Mouse (Mus musculus) limb, embryonic 12.5 days (tissue): Measurements from ENCODE around the gene Myl10. TPM values are rescaled to one million over a fixed set of nuclear protein-coding genes. Genes with fewer than 3 reads are reported as not detected.

Source experiments
- ATAC-seq: fragments of 200-750 bp; cut with Nextera tagmentation; 2 replicates; pipeline ENCODE4 v1.8.0; 2017; ENCODE audit warnings: low read depth, moderate TSS enrichment; ENCODE audit not compliant: insufficient number of reproducible peaks, insufficient read depth, low FRiP score, low TSS enrichment
- H3K27ac ChIP-seq: fragments of 300-500 bp; sonication (generic); 2 replicates; pipeline ENCODE4 v1.5.1; 2016; ENCODE audit warnings: mild to moderate bottlenecking, moderate library complexity
- H3K27me3 ChIP-seq: fragments of 300-500 bp; sonication (generic); 2 replicates; pipeline ENCODE4 v1.6.1; 2016; ENCODE audit warnings: mild to moderate bottlenecking, moderate library complexity
- H3K36me3 ChIP-seq: fragments of 300-500 bp; sonication (generic); 2 replicates; pipeline ENCODE4 v1.6.1; 2016; ENCODE audit warnings: mild to moderate bottlenecking, moderate library complexity
- H3K4me1 ChIP-seq: fragments of 300-500 bp; sonication (generic); replicated peaks from 2 replicates; pipeline ENCODE4 v1.6.1; 2016
- H3K4me2 ChIP-seq: fragments of 300-500 bp; sonication (generic); 2 replicates; pipeline ENCODE4 v1.6.1; 2016; ENCODE audit warnings: mild to moderate bottlenecking, moderate library complexity
- H3K4me3 ChIP-seq: fragments of 300-500 bp; sonication (generic); replicated peaks from 2 replicates; pipeline ENCODE4 v1.5.1; 2016; ENCODE audit warnings: mild to moderate bottlenecking
- H3K9ac ChIP-seq: fragments of 300-500 bp; sonication (generic); replicated peaks from 2 replicates; pipeline ENCODE4 v1.6.1; 2016; ENCODE audit warnings: mild to moderate bottlenecking, moderate library complexity
- H3K9me3 ChIP-seq: fragments of 300-500 bp; sonication (generic); 2 replicates; pipeline ENCODE4 v1.6.1; 2016; ENCODE audit warnings: mild to moderate bottlenecking, moderate library complexity
- WGBS: fragments of 180-500 bp; shearing (Covaris S2); methylation state at CpG from one replicate; pipeline ENCODE4 v1.1.7; 2016; 5-methylcytosine and 5-hydroxymethylcytosine counted together
- polyA plus RNA-seq: library from polyadenylated mRNA; unstranded; fragments of >200 nt; fragmentation: Nextera tagmentation; extraction: Ambion mirVana; gene quantifications from 2 replicates; pipeline ENCODE4 v1.2.1, GENCODE M21; 2016

The Myl10 gene
- polyA plus RNA-seq, 1 experiment from 2014 or later = not detected

GRCm38 (mm10) chr5:136678840-136679348, 14.1 kb upstream of the Myl10 start:
- H3K4me3 ChIP-seq = no peak overlapping the region
- ATAC-seq = no peak
- H3K4me2 ChIP-seq = no peak overlapping the region
- no peaks in the 10 kb centered on the region for H3K36me3 ChIP-seq
- H3K4me1 ChIP-seq = no peaks in the 10 kb centered on the region
- no peak overlapping the region for H3K9ac ChIP-seq
- 45% methylated on average over 6 of the region's 6 CpGs for WGBS
- H3K9me3 ChIP-seq = peaks cover 10% of the 10 kb centered on the region; the same call in 1 of the 2 replicates
- H3K27ac ChIP-seq = no peak overlapping the region
- no peaks in the 10 kb centered on the region for H3K27me3 ChIP-seq

GRCm38 (mm10) chr5:136686349-136686748, 6.6 kb upstream of the Myl10 start:
- H3K27ac ChIP-seq = no peak overlapping the region
- H3K4me1 ChIP-seq = no peaks in the 10 kb centered on the region
- WGBS = 92% methylated on average over 4 of the region's 4 CpGs
- no peaks in the 10 kb centered on the region for H3K9me3 ChIP-seq
- H3K4me2 ChIP-seq = no peak overlapping the region
- no peaks in the 10 kb centered on the region for H3K27me3 ChIP-seq
- no peaks in the 10 kb centered on the region for H3K36me3 ChIP-seq
- H3K4me3 ChIP-seq = no peak overlapping the region
- no peak for ATAC-seq
- H3K9ac ChIP-seq = no peak overlapping the region

- Histone ChIP-seq H3K4me2 (no peak overlapping the region), H3K27ac (no peak overlapping the region), H3K4me1 (peaks cover 4% of the 10 kb centered on the region), H3K9ac (no peak overlapping the region), H3K9me3 (no peaks in the 10 kb centered on the region), H3K36me3 (no peaks in the 10 kb centered on the region), H3K4me3 (no peak overlapping the region), H3K27me3 (no peaks in the 10 kb centered on the region)
- no peak for ATAC-seq
- WGBS = 67% methylated on average over 7 of the region's 7 CpGs
Observed at GRCm38 (mm10) chr5:136687561-136687960, 5.4 kb upstream of the Myl10 start.

DNA sequence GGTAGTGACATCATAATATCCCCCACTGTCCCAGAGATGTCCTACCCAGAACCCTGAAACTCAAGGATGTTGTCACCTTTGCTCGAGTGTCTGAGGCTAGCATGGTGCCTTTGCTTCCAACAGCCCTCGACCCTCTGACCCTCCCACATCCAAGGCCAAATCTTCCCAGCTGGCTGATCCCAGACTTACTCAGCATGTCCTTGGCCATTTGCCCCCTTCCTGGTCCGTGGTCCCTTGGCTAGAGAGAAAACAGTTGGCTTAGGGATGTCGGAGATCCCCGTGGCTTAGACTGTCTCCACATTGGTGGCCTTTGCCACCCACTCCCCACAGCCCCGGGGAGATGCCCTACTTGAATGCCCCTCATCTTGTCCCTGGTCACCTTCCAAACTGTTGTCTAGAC, 4.1 kb upstream of the Myl10 start:
- H3K4me3 ChIP-seq = no peak overlapping the region
- no peaks in the 10 kb centered on the region for H3K9me3 ChIP-seq
- H3K4me2 ChIP-seq = no peak overlapping the region
- no peak for ATAC-seq
- no peak overlapping the region for H3K27ac ChIP-seq
- no peak overlapping the region for H3K9ac ChIP-seq
- H3K36me3 ChIP-seq = no peaks in the 10 kb centered on the region
- 70% methylated on average over 6 of the region's 6 CpGs for WGBS
- H3K4me1 ChIP-seq = peaks cover 4% of the 10 kb centered on the region
- H3K27me3 ChIP-seq = no peaks in the 10 kb centered on the region

GRCm38 (mm10) chr5:136691170-136691569, 1.8 kb upstream of the Myl10 start:
- H3K4me3 ChIP-seq = no peak overlapping the region
- no peaks in the 10 kb centered on the region for H3K9me3 ChIP-seq
- H3K4me2 ChIP-seq = no peak overlapping the region
- ATAC-seq = no peak
- H3K36me3 ChIP-seq = no peaks in the 10 kb centered on the region
- H3K27ac ChIP-seq = no peak overlapping the region
- H3K9ac ChIP-seq = no peak overlapping the region
- 62% methylated on average over 3 of the region's 3 CpGs for WGBS
- H3K27me3 ChIP-seq = no peaks in the 10 kb centered on the region
- peaks cover 4% of the 10 kb centered on the region for H3K4me1 ChIP-seq

- WGBS = 83% methylated on average over 7 of the region's 7 CpGs
- Histone ChIP-seq H3K4me2 (no peak overlapping the region), H3K9ac (no peak overlapping the region), H3K9me3 (no peaks in the 10 kb centered on the region), H3K4me3 (no peak overlapping the region), H3K27ac (no peak overlapping the region), H3K4me1 (peaks cover 12% of the 10 kb centered on the region), H3K36me3 (no peaks in the 10 kb centered on the region), H3K27me3 (no peaks in the 10 kb centered on the region)
- ATAC-seq = no peak
Observed at GRCm38 (mm10) chr5:136693418-136693817, 472 bp downstream of the Myl10 start.

DNA sequence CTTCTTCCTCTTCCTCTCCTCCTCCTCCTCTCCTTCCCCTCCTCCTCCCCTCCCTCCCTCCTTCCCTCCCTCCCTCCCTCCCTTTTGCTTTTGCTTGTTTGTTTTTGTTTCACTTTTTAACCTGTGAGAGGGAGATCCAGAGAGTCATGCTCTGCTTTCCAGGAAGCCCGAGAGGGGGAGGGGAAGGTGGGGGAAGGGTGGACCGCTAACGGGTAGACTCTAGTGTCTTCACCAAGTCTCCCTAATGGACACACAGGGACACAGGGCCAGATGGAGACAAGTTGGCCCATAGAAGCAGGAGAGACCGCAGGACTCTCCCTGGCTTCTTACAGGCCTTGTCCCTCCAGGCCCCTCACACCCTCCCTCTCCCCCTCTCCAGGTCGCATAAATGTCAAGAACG, 2.0 kb downstream of the Myl10 start:
- Histone ChIP-seq H3K4me1 (peaks cover 12% of the 10 kb centered on the region), H3K9ac (no peak overlapping the region), H3K27ac (no peak overlapping the region), H3K9me3 (0 out of 2 replicates have a peak, but pooled peaks cover 3% of the 10 kb centered on the region), H3K36me3 (no peaks in the 10 kb centered on the region), H3K4me2 (no peak overlapping the region), H3K27me3 (no peaks in the 10 kb centered on the region), H3K4me3 (no peak overlapping the region)
- WGBS = 66% methylated on average over 6 of the region's 6 CpGs
- no peak for ATAC-seq

DNA sequence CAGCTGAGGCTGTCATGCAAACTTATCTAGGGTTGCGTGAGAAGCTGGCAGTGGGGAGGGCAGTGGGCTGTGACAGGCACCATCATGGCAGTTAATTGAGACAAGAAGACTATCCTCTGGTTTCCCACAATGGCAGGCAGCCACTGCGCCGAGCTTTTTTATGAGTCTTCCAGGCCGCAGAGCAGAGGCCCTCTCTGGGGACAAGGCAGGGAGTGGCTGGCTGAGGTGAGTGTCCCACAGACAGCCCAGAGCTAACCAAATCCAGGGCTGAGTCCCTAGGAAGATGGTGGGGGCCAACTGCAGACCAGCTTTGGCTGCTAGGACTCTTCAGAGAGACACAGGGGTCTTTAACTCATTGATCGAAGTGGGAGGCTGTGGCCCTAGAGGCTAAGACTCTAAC, 3.6 kb downstream of the Myl10 start:
- Histone ChIP-seq H3K4me1 (peaks cover 12% of the 10 kb centered on the region), H3K9me3 (0 out of 2 replicates have a peak, but pooled peaks cover 5% of the 10 kb centered on the region), H3K4me2 (no peak overlapping the region), H3K36me3 (no peaks in the 10 kb centered on the region), H3K9ac (no peak overlapping the region), H3K27ac (no peak overlapping the region), H3K27me3 (no peaks in the 10 kb centered on the region), H3K4me3 (no peak overlapping the region)
- no peak for ATAC-seq
- WGBS = 64% methylated on average over 5 of the region's 5 CpGs

DNA sequence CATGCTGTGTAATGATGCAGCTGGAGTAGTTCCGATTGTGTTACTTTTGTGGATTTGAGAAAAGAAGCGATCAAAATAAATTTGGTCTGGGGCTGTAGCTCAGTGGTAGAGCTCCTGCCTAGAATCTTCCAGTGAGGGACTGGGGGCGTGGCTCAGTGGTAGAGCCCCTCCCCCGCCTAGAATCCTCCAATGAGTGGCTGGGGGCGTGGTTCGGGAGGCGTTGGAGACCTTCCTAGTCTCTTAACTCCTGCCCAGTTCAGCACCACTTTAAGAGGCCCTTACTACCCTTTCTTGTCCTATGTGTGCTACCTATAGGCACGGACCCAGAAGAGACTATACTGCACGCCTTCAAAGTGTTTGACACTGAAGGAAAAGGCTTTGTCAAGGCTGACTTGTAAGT, 4.7 kb downstream of the Myl10 start:
- H3K27ac ChIP-seq = no peak overlapping the region
- H3K4me1 ChIP-seq = peaks cover 8% of the 10 kb centered on the region
- no peak overlapping the region for H3K9ac ChIP-seq
- H3K4me3 ChIP-seq = no peak overlapping the region
- H3K4me2 ChIP-seq = no peak overlapping the region
- H3K36me3 ChIP-seq = no peaks in the 10 kb centered on the region
- ATAC-seq = no peak
- 77% methylated on average over 9 of the region's 9 CpGs for WGBS
- no peaks in the 10 kb centered on the region for H3K27me3 ChIP-seq
- 0 out of 2 replicates have a peak, but pooled peaks cover 5% of the 10 kb centered on the region for H3K9me3 ChIP-seq

DNA sequence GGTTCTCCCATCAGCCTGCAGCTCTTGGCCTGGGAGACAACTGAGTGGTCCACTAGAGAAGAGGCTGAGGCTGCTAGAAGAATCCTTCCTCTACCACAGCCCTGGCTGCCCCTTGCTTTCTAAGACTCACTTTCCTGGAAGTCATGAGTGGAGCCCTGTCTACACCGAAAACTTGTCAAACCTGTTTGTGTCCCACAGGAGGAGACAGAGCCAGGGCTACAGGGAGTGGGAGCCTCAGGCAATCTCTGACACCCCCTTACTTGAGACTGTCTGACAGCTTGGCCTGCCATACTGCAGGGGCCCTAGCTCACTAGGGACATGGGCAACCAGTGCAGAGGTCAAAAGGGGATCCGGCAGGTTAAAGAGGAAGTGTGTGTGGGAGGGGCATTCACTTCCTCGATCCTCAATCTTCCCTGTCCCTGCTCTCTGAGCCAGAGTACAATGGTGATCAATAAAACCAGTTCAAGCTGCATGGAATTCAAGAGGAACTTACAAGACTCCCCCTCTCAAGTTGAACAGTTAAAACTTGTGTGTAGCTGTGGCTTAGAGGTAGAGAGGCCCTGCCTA, 9.3 kb downstream of the Myl10 start:
- Histone ChIP-seq H3K27me3 (no peaks in the 10 kb centered on the region), H3K27ac (no peak overlapping the region), H3K4me2 (no peak overlapping the region), H3K4me3 (no peak overlapping the region), H3K36me3 (no peaks in the 10 kb centered on the region), H3K9me3 (peaks cover 8% of the 10 kb centered on the region; the same call in 1 of the 2 replicates), H3K4me1 (0 out of 2 replicates have a peak, but pooled peaks cover 4% of the 10 kb centered on the region), H3K9ac (no peak overlapping the region)
- 60% methylated on average over 3 of the region's 3 CpGs for WGBS
- no peak; the same call in 1 of the 2 replicates for ATAC-seq

DNA sequence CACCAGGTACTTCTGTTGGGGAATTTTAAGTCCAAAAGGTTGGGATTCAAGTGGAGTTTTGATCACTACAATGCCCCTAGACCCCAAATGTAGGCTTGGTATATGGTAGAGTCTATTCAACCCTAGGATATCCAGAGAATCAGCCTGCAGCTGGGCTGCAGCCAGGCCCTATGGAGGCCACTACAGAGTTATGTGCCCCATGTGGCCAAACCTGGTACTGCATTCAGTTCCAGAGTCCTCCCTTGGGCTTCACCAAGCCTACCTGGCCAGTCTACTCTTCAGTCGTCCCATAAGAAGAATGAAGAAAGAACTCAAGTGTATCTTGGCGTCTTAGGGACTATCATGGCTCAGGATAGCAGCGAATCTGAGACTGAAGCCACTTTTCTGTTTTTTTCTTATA, 10.8 kb downstream of the Myl10 start:
- Histone ChIP-seq H3K9ac (no peak overlapping the region), H3K4me1 (0 out of 2 replicates have a peak, but pooled peaks cover 4% of the 10 kb centered on the region), H3K36me3 (no peaks in the 10 kb centered on the region), H3K9me3 (peaks cover 8% of the 10 kb centered on the region; the same call in 1 of the 2 replicates), H3K4me2 (no peak overlapping the region), H3K27me3 (0 out of 2 replicates have a peak, but pooled peaks cover 3% of the 10 kb centered on the region), H3K27ac (no peak overlapping the region), H3K4me3 (no peak overlapping the region)
- ATAC-seq = no peak
- 45% methylated on average over 3 of the region's 3 CpGs for WGBS

- H3K27ac ChIP-seq = no peak overlapping the region
- 0 out of 2 replicates have a peak, but pooled peaks cover 4% of the 10 kb centered on the region for H3K4me1 ChIP-seq
- no peak for ATAC-seq
- H3K4me2 ChIP-seq = no peak overlapping the region
- no peak overlapping the region for H3K4me3 ChIP-seq
- 47% methylated on average over 8 of the region's 8 CpGs for WGBS
- no peaks in the 10 kb centered on the region for H3K36me3 ChIP-seq
- 0 out of 2 replicates have a peak, but pooled peaks cover 3% of the 10 kb centered on the region for H3K27me3 ChIP-seq
- H3K9me3 ChIP-seq = peaks cover 8% of the 10 kb centered on the region; the same call in 1 of the 2 replicates
- no peak overlapping the region for H3K9ac ChIP-seq
Observed at GRCm38 (mm10) chr5:136704151-136704550, 11.2 kb downstream of the Myl10 start.
